Comparison of ENCODE assay signal across 11 mouse cellular contexts in the genomic region with DNA sequence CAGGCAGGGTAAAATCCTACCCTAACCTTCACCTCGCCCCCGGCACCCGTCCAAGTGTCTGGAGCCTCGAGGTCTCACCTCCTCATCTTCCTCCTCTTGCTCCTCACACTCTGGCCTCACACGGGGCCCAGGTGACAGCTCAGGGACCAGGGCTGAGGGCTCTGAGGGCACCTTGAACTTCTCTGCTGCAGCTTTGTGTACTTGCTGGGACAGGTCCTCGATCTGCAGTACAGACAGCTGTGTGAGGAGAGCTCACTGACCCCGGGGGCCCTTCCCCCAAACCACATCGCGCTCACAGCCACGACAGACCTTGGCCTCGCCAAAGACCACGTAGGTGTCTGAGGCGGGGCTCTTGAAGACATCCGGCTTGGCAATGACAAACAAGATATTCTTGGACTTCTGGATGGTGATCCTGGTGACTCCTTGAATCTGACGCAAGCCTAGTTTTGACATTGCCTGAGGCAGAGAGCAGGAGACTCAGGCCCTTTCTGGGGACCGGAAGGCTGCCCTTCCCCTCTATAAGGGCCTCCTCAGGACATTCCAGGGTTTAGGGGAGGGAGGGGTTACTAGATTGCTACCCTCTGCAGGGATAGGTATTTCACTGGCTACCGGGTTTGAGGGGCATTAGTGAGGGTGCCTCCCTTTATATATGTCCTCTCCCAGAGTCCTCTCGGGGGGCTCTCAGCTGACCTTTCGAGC. TPM values are rescaled to one million over a fixed set of nuclear protein-coding genes. Genes with fewer than 3 reads are reported as not detected.
DNase-seq lines count a peak whose midpoint lies in the region; ATAC-seq lines count a peak whose summit lies in the region.
"Had no signal": no experiment of that assay in that cellular context is flagged by ENCODE, and none has a peak within 500 bp of the region (broad histone marks: within the 10 kb centered on the region; RNA-seq: fewer than 3 reads in every experiment).

No protein-coding gene starts in this region.

- H3K27ac ChIP-seq in lung, embryonic 16.5 days (ENCODE audit: low read length) = no peak overlapping the region
- peak overlapping the region; percentile 67 for H3K27ac ChIP-seq in hindbrain, embryonic 16.5 days (ENCODE audit: low read depth, low read length)
- peak overlapping the region; percentile 84 for H3K27ac ChIP-seq in neural tube, embryonic 13.5 days (replicated peaks)

- no peak overlapping the region for H3K4me3 ChIP-seq in lung, embryonic 16.5 days (ENCODE audit: low read length)
- no peak overlapping the region for H3K4me3 ChIP-seq in hindbrain, embryonic 16.5 days (ENCODE audit: low read length)
- H3K4me3 ChIP-seq in neural tube, embryonic 13.5 days = peak overlapping the region; percentile 26
- H3K4me3 ChIP-seq: megakaryocyte, embryonic 14.5 days had no signal

- H3K4me2 ChIP-seq in lung, embryonic 16.5 days (ENCODE audit: low read depth, low read length) = no peak overlapping the region
- peak overlapping the region; percentile 47 for H3K4me2 ChIP-seq in hindbrain, embryonic 16.5 days (ENCODE audit: low read length)
- peak overlapping the region; percentile 57 for H3K4me2 ChIP-seq in neural tube, embryonic 13.5 days

- peak overlapping the region; percentile 0; the same call in 1 of the 2 replicates for H3K9ac ChIP-seq in lung, embryonic 16.5 days (ENCODE audit: low read length)
- H3K9ac ChIP-seq in hindbrain, embryonic 16.5 days (ENCODE audit: low read depth, low read length) = peak overlapping the region; percentile 57
- peak overlapping the region; percentile 72 for H3K9ac ChIP-seq in neural tube, embryonic 13.5 days

- H3K4me1 ChIP-seq in lung, embryonic 16.5 days (replicated peaks; ENCODE audit: control insufficient read depth, insufficient read depth, low read length) = peaks cover 13% of the 10 kb centered on the region
- H3K4me1 ChIP-seq in hindbrain, embryonic 16.5 days (ENCODE audit: control insufficient read depth, insufficient read depth, low read depth, low read length) = peaks cover 39% of the 10 kb centered on the region
- H3K4me1 ChIP-seq in neural tube, embryonic 13.5 days (replicated peaks) = peaks cover 59% of the 10 kb centered on the region

- no peak for ATAC-seq in cerebellum, adult (ENCODE audit: insufficient number of reproducible peaks, low FRiP score, low TSS enrichment)
- ATAC-seq in lung, embryonic 16.5 days (ENCODE audit: low read depth) = peak; percentile 26; the same call in 1 of the 2 replicates
- ATAC-seq in hindbrain, embryonic 16.5 days = peak; percentile 9; the same call in 1 of the 2 replicates
- ATAC-seq in neural tube, embryonic 13.5 days (ENCODE audit: low read depth) = no peak

- H3K9me3 ChIP-seq in lung, embryonic 16.5 days (ENCODE audit: control insufficient read depth, low read length) = no peaks in the 10 kb centered on the region
- H3K9me3 ChIP-seq in hindbrain, embryonic 16.5 days (ENCODE audit: control insufficient read depth, low read length) = no peaks in the 10 kb centered on the region
- no peaks in the 10 kb centered on the region for H3K9me3 ChIP-seq in neural tube, embryonic 13.5 days
- H3K9me3 ChIP-seq: megakaryocyte, embryonic 14.5 days had no signal

- DNase-seq in cerebellum, postnatal 10 days = peak; percentile 42 to 43
- no peak for DNase-seq in lung, postnatal 25 days (ENCODE audit: low spot score)
- no peak for DNase-seq in T-cell, adult 2 months (ENCODE audit: low spot score)
- DNase-seq in urinary bladder, postnatal 36 days (ENCODE audit: low spot score in 2 of 2) = no peak
- DNase-seq: layer of hippocampus, adult 9-11 months had no signal

- H3K36me3 ChIP-seq in lung, embryonic 16.5 days (ENCODE audit: control insufficient read depth, insufficient read depth, low read length) = peaks cover 25% of the 10 kb centered on the region
- peaks cover 35% of the 10 kb centered on the region for H3K36me3 ChIP-seq in hindbrain, embryonic 16.5 days (ENCODE audit: control insufficient read depth, insufficient read depth, low read length)
- H3K36me3 ChIP-seq in neural tube, embryonic 13.5 days = peaks cover 83% of the 10 kb centered on the region

- 42% methylated on average over 19 of the region's 19 CpGs for WGBS in lung, embryonic 16.5 days
- WGBS in hindbrain, embryonic 16.5 days = 64% methylated on average over 19 of the region's 19 CpGs
- 59% methylated on average over 19 of the region's 19 CpGs for WGBS in neural tube, embryonic 13.5 days

- no peaks in the 10 kb centered on the region; the same call in 1 of the 2 replicates for H3K27me3 ChIP-seq in lung, embryonic 16.5 days (ENCODE audit: control insufficient read depth, insufficient read depth, low read depth, low read length)
- no peaks in the 10 kb centered on the region for H3K27me3 ChIP-seq in hindbrain, embryonic 16.5 days (replicated peaks; ENCODE audit: control insufficient read depth, insufficient read depth, low read length)
- H3K27me3 ChIP-seq in neural tube, embryonic 13.5 days = no peaks in the 10 kb centered on the region

RNA-seq across cellular contexts. Expression of a gene that starts 7.5 kb away (rescaled TPM):
- polyA plus RNA-seq in lung, embryonic 16.5 days (2015; fragmentation: Nextera tagmentation; extraction: Ambion mirVana) = 1.6 TPM in 2 replicates
- 72.1 and 81.0 TPM in 2 replicates for polyA plus RNA-seq in hindbrain, embryonic 16.5 days (2015; fragmentation: Nextera tagmentation; extraction: Ambion mirVana)
- polyA plus RNA-seq in neural tube, embryonic 13.5 days (2015; fragmentation: Nextera tagmentation; extraction: Ambion mirVana) = 103 and 110 TPM in 2 replicates

RNA-seq across cellular contexts. Expression of a gene that starts 27.5 kb away (rescaled TPM):
- 31.5 and 34.8 TPM in 2 replicates for polyA plus RNA-seq in lung, embryonic 16.5 days (2015; fragmentation: Nextera tagmentation; extraction: Ambion mirVana)
- polyA plus RNA-seq in hindbrain, embryonic 16.5 days (2015; fragmentation: Nextera tagmentation; extraction: Ambion mirVana) = 29.3 and 35.2 TPM in 2 replicates
- polyA plus RNA-seq in neural tube, embryonic 13.5 days (2015; fragmentation: Nextera tagmentation; extraction: Ambion mirVana) = 29.9 and 31.7 TPM in 2 replicates

RNA-seq across cellular contexts. Expression of a gene that starts 40.1 kb away (rescaled TPM):
- polyA plus RNA-seq in lung, embryonic 16.5 days (2015; fragmentation: Nextera tagmentation; extraction: Ambion mirVana) = not detected in 2 replicates
- polyA plus RNA-seq in hindbrain, embryonic 16.5 days (2015; fragmentation: Nextera tagmentation; extraction: Ambion mirVana) = not detected in 2 replicates
- not detected in 2 replicates for polyA plus RNA-seq in neural tube, embryonic 13.5 days (2015; fragmentation: Nextera tagmentation; extraction: Ambion mirVana)
- polyA plus RNA-seq: spleen, adult 2 months had no signal

RNA-seq across cellular contexts. Expression of a gene that starts 51.7 kb away (rescaled TPM):
- 79.1 and 79.3 TPM in 2 replicates for polyA plus RNA-seq in lung, embryonic 16.5 days (2015; fragmentation: Nextera tagmentation; extraction: Ambion mirVana)
- polyA plus RNA-seq in hindbrain, embryonic 16.5 days (2015; fragmentation: Nextera tagmentation; extraction: Ambion mirVana) = 98.2 and 98.7 TPM in 2 replicates
- polyA plus RNA-seq in neural tube, embryonic 13.5 days (2015; fragmentation: Nextera tagmentation; extraction: Ambion mirVana) = 95.1 and 99.8 TPM in 2 replicates

RNA-seq across cellular contexts. Expression of a gene that starts 60.0 kb away (rescaled TPM):
- 0.93 and 1.8 TPM in 2 replicates for polyA plus RNA-seq in lung, embryonic 16.5 days (2015; fragmentation: Nextera tagmentation; extraction: Ambion mirVana)
- 26.6 and 30.6 TPM in 2 replicates for polyA plus RNA-seq in hindbrain, embryonic 16.5 days (2015; fragmentation: Nextera tagmentation; extraction: Ambion mirVana)
- polyA plus RNA-seq in neural tube, embryonic 13.5 days (2015; fragmentation: Nextera tagmentation; extraction: Ambion mirVana) = 23.8 and 25.7 TPM in 2 replicates

Comparison
In these comparisons a context has a peak if more than half of its experiments do, and no peak if none do; other contexts are left out.
1. DNase-seq: peak in cerebellum, postnatal 10 days (2 of 2); none in lung, postnatal 25 days (single experiment), T-cell, adult 2 months (single experiment) and urinary bladder, postnatal 36 days (0 of 2).
2. ATAC-seq: peak in lung, embryonic 16.5 days (single experiment) and hindbrain, embryonic 16.5 days (single experiment); none in cerebellum, adult (single experiment) and neural tube, embryonic 13.5 days (single experiment).
3. H3K9ac ChIP-seq: peak in every context shown above with its lines; median percentile 72 in neural tube, embryonic 13.5 days; 57 in hindbrain, embryonic 16.5 days; 0 in lung, embryonic 16.5 days.
4. RNA of a gene that starts 7.5 kb away (polyA plus RNA-seq): 103 to 110 TPM in neural tube, embryonic 13.5 days and 72.1 to 81.0 TPM in hindbrain, embryonic 16.5 days; 1.6 TPM in lung, embryonic 16.5 days; every median in the first group is over 10 times any median in the second.